ENCODE assay signal across 47 mouse cellular contexts in the genomic region with DNA sequence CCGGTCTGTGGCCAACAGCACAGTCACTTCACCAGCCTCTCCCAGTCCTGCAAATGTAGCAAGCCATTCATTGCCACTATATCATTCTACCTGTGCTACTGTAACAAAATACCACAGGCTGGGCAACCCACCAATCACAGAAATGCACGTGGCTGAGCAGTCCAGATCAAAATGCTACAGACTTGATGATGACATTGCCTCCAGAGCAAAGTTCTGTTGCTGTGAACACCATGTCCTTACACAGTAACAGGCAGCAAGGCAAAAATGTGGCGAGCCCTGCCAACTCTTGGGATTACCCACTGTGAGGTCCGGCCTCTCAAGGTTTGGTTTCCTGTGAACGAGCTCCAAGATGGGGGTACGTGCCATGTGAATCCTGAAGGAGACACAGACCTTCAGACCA. TPM values are rescaled to one million over a fixed set of nuclear protein-coding genes. Genes with fewer than 3 reads are reported as not detected.
"Had no signal": no experiment of that assay in that cellular context is flagged by ENCODE, and none has a peak within 500 bp of the region (broad histone marks: within the 10 kb centered on the region; RNA-seq: fewer than 3 reads in every experiment).

No protein-coding gene starts in this region.

- H3K36me3 ChIP-seq: heart, embryonic 10.5 days; heart, embryonic 12.5 days; heart, embryonic 13.5 days; heart, embryonic 15.5 days; hindbrain, embryonic 10.5 days; hindbrain, embryonic 12.5 days; hindbrain, embryonic 13.5 days; hindbrain, embryonic 15.5 days; intestine, embryonic 15.5 days; kidney, embryonic 15.5 days had no signal

- H3K27ac ChIP-seq: heart, adult 2 months; heart, embryonic 10.5 days; heart, embryonic 13.5 days; heart, embryonic 15.5 days; hindbrain, embryonic 10.5 days; hindbrain, embryonic 12.5 days; hindbrain, embryonic 13.5 days; hindbrain, embryonic 14.5 days; hindbrain, embryonic 15.5 days; hindbrain, postnatal 0 days; intestine, embryonic 15.5 days; kidney, embryonic 15.5 days; kidney, postnatal 0 days; layer of hippocampus, adult 2 months had no signal

- H3K4me2 ChIP-seq: heart, embryonic 11.5 days; heart, embryonic 12.5 days; heart, embryonic 13.5 days; heart, embryonic 15.5 days; hindbrain, embryonic 12.5 days; hindbrain, embryonic 13.5 days; hindbrain, embryonic 14.5 days; hindbrain, embryonic 15.5 days; intestine, embryonic 15.5 days; kidney, embryonic 15.5 days had no signal

- ATAC-seq: hindbrain, embryonic 16.5 days; hindbrain, postnatal 0 days; inflammation-experienced regulatory T-cells, adult 6 months; intestine, embryonic 15.5 days; intestine, embryonic 16.5 days; intestine, postnatal 0 days had no signal

- H3K9ac ChIP-seq: heart, embryonic 12.5 days; heart, embryonic 13.5 days; heart, embryonic 15.5 days; hindbrain, embryonic 12.5 days; hindbrain, embryonic 13.5 days; hindbrain, embryonic 14.5 days; hindbrain, embryonic 15.5 days; intestine, embryonic 15.5 days; kidney, embryonic 15.5 days had no signal

- H3K4me3 ChIP-seq: heart, adult 2 months; heart, embryonic 10.5 days; heart, embryonic 12.5 days; heart, embryonic 13.5 days; heart, embryonic 15.5 days; hindbrain, embryonic 10.5 days; hindbrain, embryonic 12.5 days; hindbrain, embryonic 13.5 days; hindbrain, embryonic 15.5 days; intestine, embryonic 15.5 days; kidney, embryonic 15.5 days; layer of hippocampus, adult 2 months had no signal

- H3K27me3 ChIP-seq: heart, embryonic 12.5 days; heart, embryonic 15.5 days; hindbrain, embryonic 12.5 days; hindbrain, embryonic 15.5 days; intestine, embryonic 15.5 days had no signal

- H3K4me1 ChIP-seq: hindbrain, embryonic 15.5 days had no signal

- H3K9me3 ChIP-seq: heart, embryonic 10.5 days; heart, embryonic 12.5 days; heart, embryonic 13.5 days; heart, embryonic 15.5 days; hindbrain, embryonic 10.5 days; hindbrain, embryonic 12.5 days; hindbrain, embryonic 13.5 days; hindbrain, embryonic 15.5 days; intestine, embryonic 15.5 days; kidney, embryonic 15.5 days had no signal

- DNase-seq: heart, adult 2 months; heart, postnatal 10 days; heart, postnatal 14 days; heart, postnatal 36 days; heart, postnatal 4 days; kidney, adult 11 months; kidney, adult 18-20 months; kidney, adult 8-10 months; kidney, adult 9 months; kidney, postnatal 10 days; kidney, postnatal 14 days; kidney, postnatal 25 days; layer of hippocampus, adult 9-11 months; layer of hippocampus, postnatal 36 days had no signal

RNA-seq across cellular contexts. Expression of a gene that starts 19.4 kb away (rescaled TPM):
- total RNA-seq: heart, adult 2 months; heart, adult 8-10 months; heart, postnatal 10 days; heart, postnatal 14 days; heart, postnatal 25 days; heart, postnatal 36 days; heart, postnatal 4 days; hematopoietic stem cell, adult 5-6 weeks; hindbrain, postnatal 0 days; layer of hippocampus, adult 18-20 months; layer of hippocampus, adult 2 months; layer of hippocampus, adult 8-10 months; layer of hippocampus, postnatal 10 days; layer of hippocampus, postnatal 14 days; layer of hippocampus, postnatal 25 days; layer of hippocampus, postnatal 36 days had no signal
- polyA plus RNA-seq: heart, adult 2 months; heart, embryonic 11.5 days; heart, embryonic 12.5 days; heart, embryonic 13.5 days; heart, embryonic 14.5 days; heart, embryonic 15.5 days; heart, embryonic 16.5 days; heart, postnatal 0 days; hindbrain, embryonic 11.5 days; hindbrain, embryonic 12.5 days; hindbrain, embryonic 14.5 days; hindbrain, embryonic 15.5 days; hindbrain, postnatal 0 days; inflammation-experienced regulatory T-cells, adult 6 months; kidney, embryonic 14.5 days; kidney, embryonic 15.5 days; kidney, embryonic 16.5 days had no signal
